Mouse (Mus musculus): ENCODE data around the gene Gtf3a. TPM values are rescaled to one million over a fixed set of nuclear protein-coding genes. Genes with fewer than 3 reads are reported as not detected.

Gtf3a gene
- polyA plus RNA-seq, 1 experiment = 40.8 TPM

DNA sequence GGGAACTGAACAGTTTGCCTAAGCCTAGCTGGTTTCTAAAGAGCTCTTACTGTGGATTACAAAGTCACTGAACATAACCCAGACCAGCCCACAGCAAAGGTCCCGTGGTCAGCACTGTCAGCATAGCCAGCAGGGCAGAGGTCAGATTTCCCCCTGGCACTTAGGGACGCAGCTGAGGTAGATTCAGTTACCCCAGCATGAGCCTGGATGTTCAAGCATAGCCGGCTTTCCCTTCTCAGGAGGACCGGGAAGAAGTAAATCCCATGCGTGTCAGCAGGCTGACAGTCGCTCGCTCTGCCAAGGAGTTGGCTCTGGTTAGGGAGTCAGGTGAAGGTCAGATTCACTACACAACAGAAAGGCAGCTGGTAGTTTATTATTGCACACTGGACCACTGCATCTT, 6.1 kb downstream of the Gtf3a start:
- Histone ChIP-seq H3K4me3 (ENCODE audit: insufficient read depth, low read length) (no peak overlapping the region), H3K4me1 (ENCODE audit: control insufficient read depth, insufficient read depth, low read length) (peaks cover 9% of the 10 kb centered on the region), H3K27ac (ENCODE audit: insufficient read depth, low read depth, low read length) (no peak overlapping the region)
- TF ChIP-seq CTCF (IDR thresholded peaks at IDR 0.05; ENCODE audit: low read depth, low read length) (no peak), POLR2A (IDR thresholded peaks at IDR 0.05; ENCODE audit: borderline replicate concordance, low read depth, low read length) (no peak)

DNA sequence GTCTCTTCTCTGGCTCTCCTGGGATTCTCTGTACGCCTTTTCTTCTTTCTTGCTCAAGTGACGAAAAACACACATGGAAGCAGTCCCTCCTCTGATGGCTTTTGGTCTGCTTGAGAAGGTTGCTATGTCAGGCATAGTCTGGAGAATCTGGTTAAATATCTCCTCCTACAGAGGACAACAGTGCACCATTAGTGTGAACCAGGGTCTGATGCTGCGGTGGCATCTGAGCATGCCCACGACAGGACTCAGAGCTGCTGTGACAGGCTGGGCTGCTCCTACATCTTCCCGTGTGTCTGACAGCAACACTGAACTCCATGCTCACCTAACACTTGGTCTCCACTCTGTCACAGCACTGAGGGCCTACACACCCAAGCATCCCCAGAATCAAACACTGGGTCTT, 7.2 kb downstream of the Gtf3a start:
- no peak overlapping the region for H3K4me3 ChIP-seq (ENCODE audit: insufficient read depth, low read length)
- TF ChIP-seq CTCF (IDR thresholded peaks at IDR 0.05; ENCODE audit: low read depth, low read length) (no peak), POLR2A (IDR thresholded peaks at IDR 0.05; ENCODE audit: borderline replicate concordance, low read depth, low read length) (no peak)

DNA sequence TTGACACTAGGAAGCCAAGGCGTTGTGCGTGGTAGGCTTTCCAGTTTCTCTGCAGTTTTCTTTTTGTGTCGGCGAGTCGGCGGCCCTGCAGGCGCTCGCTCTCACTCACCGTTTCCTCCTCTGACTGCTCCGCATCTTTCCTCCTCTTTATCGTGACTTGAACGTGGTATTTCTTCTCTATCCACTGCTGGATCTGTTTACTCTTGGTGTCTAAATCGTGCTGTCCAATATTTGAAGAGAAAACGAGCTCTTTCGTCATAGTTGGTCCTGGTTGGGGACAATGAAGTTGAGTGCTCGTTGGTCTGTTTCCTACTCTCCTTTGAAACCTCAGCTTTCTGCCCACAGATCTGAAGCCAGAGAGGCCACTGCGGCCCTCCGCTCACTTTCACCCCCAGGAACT, 8.2 kb downstream of the Gtf3a start:
- H3K4me1 ChIP-seq (ENCODE audit: control insufficient read depth, insufficient read depth, low read length) = peaks cover 2% of the 10 kb centered on the region; the same call in 1 of the 2 replicates

More for the DNA sequence above, 7.2 kb downstream of the Gtf3a start:
- Histone ChIP-seq H3K4me1 (ENCODE audit: control insufficient read depth, insufficient read depth, low read length) (0 out of 2 replicates have a peak, but pooled peaks cover under 1% of the 10 kb centered on the region), H3K27ac (ENCODE audit: insufficient read depth, low read depth, low read length) (no peak overlapping the region)

DNA sequence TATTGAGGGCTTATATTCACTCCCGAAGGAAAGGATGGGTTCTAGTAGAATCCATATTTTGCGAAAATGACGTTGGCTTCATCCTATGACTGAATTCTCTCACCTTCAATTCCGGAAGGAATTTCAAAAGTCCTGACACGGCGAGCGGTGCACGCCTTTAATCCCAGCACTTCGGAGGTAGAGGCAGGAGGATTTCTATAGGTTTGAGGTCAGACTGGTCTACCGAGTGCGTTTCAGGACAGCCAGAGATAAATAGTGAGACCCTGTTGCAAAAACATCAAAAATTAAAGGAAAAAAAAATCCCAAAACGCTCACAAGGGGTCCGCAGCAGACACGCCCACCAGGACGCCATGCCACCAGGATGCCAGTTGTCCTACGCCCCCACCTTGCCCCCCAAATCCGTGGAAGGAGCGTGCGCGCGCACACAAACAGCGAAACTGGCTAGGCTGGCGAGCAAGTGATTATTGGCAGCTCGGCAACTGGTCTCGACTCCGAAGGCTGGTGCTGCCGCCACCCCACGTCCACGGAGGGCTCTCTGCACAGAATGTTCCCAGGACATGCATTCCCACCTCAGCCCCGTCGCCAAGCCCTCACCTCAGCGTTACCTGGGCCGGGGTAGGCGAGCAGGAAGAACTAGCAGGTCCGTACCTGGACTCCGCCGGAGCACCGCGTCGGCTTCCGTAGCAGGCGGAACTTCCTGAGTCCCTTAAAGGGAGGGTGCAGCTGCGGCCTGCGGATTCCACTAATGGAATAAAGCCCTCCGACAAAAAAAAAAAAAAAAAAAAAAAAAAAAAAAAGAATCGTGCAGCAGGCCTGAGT, 14.9 kb downstream of the Gtf3a start, which contains the start of gene Mtif3:
TSS of gene Mtif3 (minus strand) at position 683 of the 819 bp plus-strand sequence.
- Histone ChIP-seq H3K27ac (ENCODE audit: insufficient read depth, low read depth, low read length) (no peak within 1 kb of the TSS), H3K4me3 (ENCODE audit: insufficient read depth, low read length) (peak within 1 kb of the TSS; percentile 73), H3K4me1 (ENCODE audit: control insufficient read depth, insufficient read depth, low read length) (peaks cover 7% of the 10 kb centered on the region)
- no peak for TF ChIP-seq POLR2A (IDR thresholded peaks at IDR 0.05; ENCODE audit: borderline replicate concordance, low read depth, low read length)
- TF ChIP-seq CTCF (IDR thresholded peaks at IDR 0.05; ENCODE audit: low read depth, low read length) = no peak

More for the DNA sequence above, 8.2 kb downstream of the Gtf3a start:
- Histone ChIP-seq H3K27ac (ENCODE audit: insufficient read depth, low read depth, low read length) (no peak overlapping the region), H3K4me3 (ENCODE audit: insufficient read depth, low read length) (no peak overlapping the region)
- TF ChIP-seq POLR2A (IDR thresholded peaks at IDR 0.05; ENCODE audit: borderline replicate concordance, low read depth, low read length) (no peak), CTCF (IDR thresholded peaks at IDR 0.05; ENCODE audit: low read depth, low read length) (no peak)

DNA sequence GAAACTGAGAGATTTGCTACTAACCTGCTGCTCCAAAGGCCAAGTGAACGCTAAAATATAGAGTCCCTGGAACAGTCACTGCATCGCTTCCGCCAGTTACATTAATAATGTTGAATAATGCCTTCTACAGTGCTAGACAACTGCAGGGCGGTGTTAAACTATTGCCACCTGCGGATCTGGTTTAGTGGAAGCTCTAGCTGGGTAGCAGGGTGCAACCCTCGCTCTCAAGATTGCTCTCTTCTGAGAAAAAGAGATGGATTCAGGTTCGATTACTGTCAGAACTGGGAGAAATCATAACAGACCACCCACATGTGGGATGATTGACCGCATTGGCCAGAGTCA, 15.5 kb downstream of the Gtf3a start:
- H3K4me3 ChIP-seq (ENCODE audit: insufficient read depth, low read length) = peak overlapping the region; percentile 32
- TF ChIP-seq CTCF (IDR thresholded peaks at IDR 0.05; ENCODE audit: low read depth, low read length) (no peak), POLR2A (IDR thresholded peaks at IDR 0.05; ENCODE audit: borderline replicate concordance, low read depth, low read length) (no peak)
- no peak overlapping the region for H3K27ac ChIP-seq (ENCODE audit: insufficient read depth, low read depth, low read length)
- peaks cover 7% of the 10 kb centered on the region for H3K4me1 ChIP-seq (ENCODE audit: control insufficient read depth, insufficient read depth, low read length)

DNA sequence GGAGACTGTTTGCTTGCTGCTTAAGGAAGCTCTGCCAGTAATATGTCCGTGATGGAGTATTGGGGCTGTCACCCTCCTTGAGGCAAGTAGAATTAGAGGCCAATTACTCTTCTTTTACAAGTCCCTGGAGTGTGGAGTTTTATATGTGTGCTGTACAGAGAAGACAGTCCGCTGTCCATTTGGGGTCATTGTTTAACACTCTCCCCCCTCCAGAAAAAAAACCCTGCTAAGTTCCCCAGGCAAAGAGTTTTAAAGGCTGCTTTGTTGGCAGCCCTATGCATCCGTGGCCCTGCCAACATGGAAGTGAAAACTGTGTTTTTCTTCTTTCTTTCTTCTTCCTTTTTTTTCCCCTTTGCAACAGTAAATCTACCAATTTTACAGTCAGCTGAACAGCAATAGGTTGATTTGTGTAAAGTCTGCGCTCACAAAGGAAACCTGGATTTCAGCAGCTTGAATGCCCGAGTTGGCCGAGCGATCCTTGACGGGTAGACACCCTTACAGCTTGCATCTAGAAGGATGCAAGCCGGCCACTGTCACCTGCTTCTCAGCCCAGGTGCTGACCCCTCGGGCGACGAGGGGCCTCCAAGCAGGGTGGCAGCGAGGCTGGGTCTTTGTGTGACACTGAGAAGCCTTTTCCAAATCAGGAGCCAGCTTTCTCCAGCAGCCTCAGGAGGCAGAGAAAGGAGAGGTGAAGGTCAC, 20.4 kb downstream of the Gtf3a start:
- Histone ChIP-seq H3K4me3 (ENCODE audit: insufficient read depth, low read length) (no peak overlapping the region), H3K27ac (ENCODE audit: insufficient read depth, low read depth, low read length) (no peak overlapping the region), H3K4me1 (ENCODE audit: control insufficient read depth, insufficient read depth, low read length) (peaks cover 1% of the 10 kb centered on the region; the same call in 1 of the 2 replicates)
- TF ChIP-seq POLR2A (IDR thresholded peaks at IDR 0.05; ENCODE audit: borderline replicate concordance, low read depth, low read length) (no peak), CTCF (IDR thresholded peaks at IDR 0.05; ENCODE audit: low read depth, low read length) (no peak)

DNA sequence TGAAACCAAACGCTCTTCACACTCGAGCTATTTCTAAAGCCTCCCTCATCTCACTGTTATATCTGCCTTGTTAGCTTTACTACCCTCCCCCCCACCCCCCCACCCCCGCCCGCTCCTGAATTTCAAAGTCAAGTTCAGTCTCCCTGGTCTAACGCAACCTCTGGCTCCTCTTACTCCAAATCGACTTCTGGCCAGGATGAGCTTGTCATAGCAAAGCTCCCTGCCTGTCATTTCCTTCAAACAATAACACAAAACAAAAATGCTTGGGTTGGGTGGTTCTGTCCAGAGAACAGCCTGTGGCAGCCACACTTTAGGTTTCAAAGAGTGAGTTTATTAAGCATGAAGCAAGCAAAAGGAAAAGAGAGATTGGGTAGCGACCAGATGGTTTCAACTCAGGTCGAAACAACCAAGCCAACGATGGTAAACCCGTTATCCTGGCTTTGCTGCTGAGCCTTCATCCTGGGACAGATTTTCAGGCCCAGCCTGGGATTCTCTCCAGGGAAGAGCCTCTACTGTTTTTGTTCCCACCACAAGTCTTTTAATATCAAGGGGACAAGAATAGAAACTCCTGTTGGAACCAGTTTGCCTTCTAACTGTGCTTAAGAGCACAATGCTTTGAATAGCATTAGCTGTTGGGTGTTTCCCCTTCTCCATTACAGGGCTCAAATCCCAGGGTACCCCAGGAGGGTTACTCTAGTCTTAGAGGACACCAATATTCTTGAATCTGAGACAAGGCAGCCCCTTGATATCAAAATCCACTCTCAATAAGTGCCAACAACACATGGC, 23.5 kb downstream of the Gtf3a start:
- no peaks in the 10 kb centered on the region for H3K4me1 ChIP-seq (ENCODE audit: control insufficient read depth, insufficient read depth, low read length)
- H3K4me3 ChIP-seq (ENCODE audit: insufficient read depth, low read length) = no peak overlapping the region
- H3K27ac ChIP-seq (ENCODE audit: insufficient read depth, low read depth, low read length) = no peak overlapping the region
- TF ChIP-seq CTCF (IDR thresholded peaks at IDR 0.05; ENCODE audit: low read depth, low read length) (no peak), POLR2A (IDR thresholded peaks at IDR 0.05; ENCODE audit: borderline replicate concordance, low read depth, low read length) (no peak)

DNA sequence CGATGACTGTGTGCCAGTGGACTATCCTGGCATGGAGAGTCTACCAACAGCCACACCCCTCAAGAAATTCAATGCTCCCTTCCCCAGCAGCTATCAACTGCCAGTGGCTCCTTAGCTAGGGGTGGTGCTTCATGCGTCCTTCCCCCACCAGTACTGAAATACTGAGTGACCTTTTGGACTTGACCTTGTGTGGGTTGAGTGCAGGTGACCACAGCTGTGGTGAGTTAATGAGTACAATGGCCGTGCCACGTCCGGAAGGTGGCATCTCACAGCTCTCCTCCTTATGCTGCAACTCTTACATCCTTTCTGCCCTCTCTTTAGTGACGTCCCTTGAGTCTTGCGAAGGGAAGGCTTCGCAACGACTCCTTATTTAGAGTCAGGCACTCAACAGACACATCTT, 24.9 kb downstream of the Gtf3a start:
- Histone ChIP-seq H3K27ac (ENCODE audit: insufficient read depth, low read depth, low read length) (no peak overlapping the region), H3K4me1 (ENCODE audit: control insufficient read depth, insufficient read depth, low read length) (no peaks in the 10 kb centered on the region), H3K4me3 (ENCODE audit: insufficient read depth, low read length) (no peak overlapping the region)
- TF ChIP-seq CTCF (IDR thresholded peaks at IDR 0.05; ENCODE audit: low read depth, low read length) (no peak), POLR2A (IDR thresholded peaks at IDR 0.05; ENCODE audit: borderline replicate concordance, low read depth, low read length) (no peak)

DNA sequence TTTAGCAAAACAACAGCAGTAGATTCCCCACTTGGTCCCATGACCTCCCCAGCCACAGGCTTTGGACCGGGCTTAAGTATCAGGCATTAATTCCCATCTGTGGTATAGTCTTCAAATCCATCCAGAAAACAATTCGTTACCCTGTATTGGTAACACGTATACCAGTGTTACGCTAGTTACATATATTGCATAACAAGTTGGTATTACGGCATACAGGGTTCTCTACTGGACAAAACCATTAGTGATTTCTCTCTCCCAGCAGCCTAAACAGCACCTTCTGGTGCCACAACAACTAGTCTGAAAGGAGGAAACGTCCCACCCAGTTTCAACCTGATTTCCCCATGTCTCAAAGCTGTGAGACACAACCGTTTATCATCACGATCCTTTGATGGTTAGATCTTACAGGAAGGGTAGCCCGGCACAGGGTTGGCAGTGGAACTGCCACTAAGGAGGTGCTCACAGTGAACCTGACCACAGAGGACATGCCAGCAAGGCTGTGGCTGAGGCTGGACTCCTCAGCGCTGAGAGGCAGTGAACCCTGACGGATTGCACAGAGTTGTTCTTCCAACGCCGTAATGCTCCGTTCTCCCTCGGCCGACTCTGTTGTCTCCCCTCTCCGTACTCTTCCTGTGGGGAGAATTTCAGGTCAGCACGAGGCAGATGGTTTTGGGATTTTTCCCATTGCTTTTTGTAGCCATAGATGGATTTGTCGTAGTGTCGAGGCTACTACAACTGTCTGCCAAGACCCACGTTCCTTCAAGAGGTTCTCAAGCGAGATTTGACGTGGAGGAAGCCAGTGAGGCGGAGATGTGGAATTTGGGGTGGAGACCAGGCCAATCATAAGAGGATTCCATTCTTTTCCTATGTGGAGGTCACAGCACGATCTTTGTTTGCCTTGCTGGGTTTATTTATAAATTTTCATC, 25.7 kb downstream of the Gtf3a start:
- H3K4me1 ChIP-seq (ENCODE audit: control insufficient read depth, insufficient read depth, low read length) = no peaks in the 10 kb centered on the region
- no peak overlapping the region for H3K4me3 ChIP-seq (ENCODE audit: insufficient read depth, low read length)
- no peak overlapping the region for H3K27ac ChIP-seq (ENCODE audit: insufficient read depth, low read depth, low read length)
- TF ChIP-seq CTCF (IDR thresholded peaks at IDR 0.05; ENCODE audit: low read depth, low read length) = no peak
- TF ChIP-seq POLR2A (IDR thresholded peaks at IDR 0.05; ENCODE audit: borderline replicate concordance, low read depth, low read length) = no peak

Data from bone marrow macrophage, adult 2 months (primary cell).